In genomic region chr3:99817965-99818364, GRCm38 (mm10) we compare ENCODE assay signal across 14 mouse cellular contexts.
A peak's percentile ranks its signal among the peaks of the same experiment; 100 is the strongest.
DNase-seq lines count a peak whose midpoint lies in the region; ATAC-seq and TF ChIP-seq lines count a peak whose summit lies in the region.
"Had no signal": no experiment of that assay in that cellular context is flagged by ENCODE, and none has a peak within 500 bp of the region (broad histone marks: within the 10 kb centered on the region; RNA-seq: fewer than 3 reads in every experiment).

No protein-coding gene starts in this region.

- H3K27ac ChIP-seq in forebrain, embryonic 10.5 days, result no peak overlapping the region
- H3K27ac ChIP-seq in forebrain, embryonic 12.5 days, result no peak overlapping the region
- H3K27ac ChIP-seq in neural tube, embryonic 15.5 days (replicated peaks), result no peak overlapping the region
- no peak overlapping the region for H3K27ac ChIP-seq in lung, postnatal 0 days (ENCODE audit: low read length)
- no peak overlapping the region for H3K27ac ChIP-seq in midbrain, embryonic 15.5 days
- H3K27ac ChIP-seq: embryonic facial prominence, embryonic 15.5 days had no signal

- no peak overlapping the region for H3K4me3 ChIP-seq in forebrain, embryonic 10.5 days
- no peak overlapping the region for H3K4me3 ChIP-seq in forebrain, embryonic 12.5 days (replicated peaks)
- no peak overlapping the region for H3K4me3 ChIP-seq in neural tube, embryonic 15.5 days (replicated peaks)
- H3K4me3 ChIP-seq in lung, postnatal 0 days (ENCODE audit: low read depth, low read length), result no peak overlapping the region
- no peak overlapping the region for H3K4me3 ChIP-seq in midbrain, embryonic 15.5 days
- H3K4me3 ChIP-seq: embryonic facial prominence, embryonic 15.5 days had no signal

- no peaks in the 10 kb centered on the region for H3K9me3 ChIP-seq in forebrain, embryonic 10.5 days
- H3K9me3 ChIP-seq in forebrain, embryonic 12.5 days, result no peaks in the 10 kb centered on the region
- H3K9me3 ChIP-seq in neural tube, embryonic 15.5 days (replicated peaks), result no peaks in the 10 kb centered on the region
- no peaks in the 10 kb centered on the region for H3K9me3 ChIP-seq in lung, postnatal 0 days (ENCODE audit: low read length)
- no peaks in the 10 kb centered on the region for H3K9me3 ChIP-seq in midbrain, embryonic 15.5 days
- H3K9me3 ChIP-seq: embryonic facial prominence, embryonic 15.5 days had no signal

- no peak for TF ChIP-seq EP300 in lung, postnatal 0 days (IDR thresholded peaks at IDR 0.05)

- ATAC-seq in forebrain, embryonic 12.5 days (ENCODE audit: low FRiP score), result no peak
- ATAC-seq in neural tube, embryonic 15.5 days (ENCODE audit: low FRiP score), result no peak
- ATAC-seq in lung, postnatal 0 days, result no peak
- no peak for ATAC-seq in midbrain, embryonic 15.5 days (replicated peaks)
- ATAC-seq: intestine, postnatal 0 days had no signal

- DNase-seq in forebrain, embryonic 10.5 days (ENCODE audit: extremely low spot score, low spot score), result peak; percentile 22
- DNase-seq in neural tube, embryonic 10.5 days (ENCODE audit: extremely low spot score, low spot score), result peak; percentile 44
- peak; percentile 6 for DNase-seq in kidney, postnatal 14 days
- no peak for DNase-seq in lung, postnatal 0 days (ENCODE audit: low spot score)
- DNase-seq in ovary, postnatal 10 days (ENCODE audit: low spot score), result no peak
- DNase-seq: cerebellum, adult 18-20 months; liver; lung, postnatal 14 days; spleen, adult 18-20 months had no signal

- peaks cover 18% of the 10 kb centered on the region for H3K4me1 ChIP-seq in forebrain, embryonic 10.5 days
- H3K4me1 ChIP-seq in forebrain, embryonic 12.5 days, result no peaks in the 10 kb centered on the region
- H3K4me1 ChIP-seq in neural tube, embryonic 15.5 days, result peaks cover 9% of the 10 kb centered on the region; the same call in 1 of the 2 replicates
- no peaks in the 10 kb centered on the region for H3K4me1 ChIP-seq in lung, postnatal 0 days (ENCODE audit: insufficient read depth, low read depth, low read length)
- no peaks in the 10 kb centered on the region for H3K4me1 ChIP-seq in midbrain, embryonic 15.5 days
- H3K4me1 ChIP-seq: embryonic facial prominence, embryonic 15.5 days had no signal

- H3K4me2 ChIP-seq in forebrain, embryonic 12.5 days, result no peak overlapping the region
- no peak overlapping the region for H3K4me2 ChIP-seq in neural tube, embryonic 15.5 days
- no peak overlapping the region for H3K4me2 ChIP-seq in lung, postnatal 0 days (replicated peaks; ENCODE audit: low read depth, low read length)
- no peak overlapping the region for H3K4me2 ChIP-seq in midbrain, embryonic 15.5 days
- H3K4me2 ChIP-seq: embryonic facial prominence, embryonic 15.5 days had no signal

- no peaks in the 10 kb centered on the region for H3K36me3 ChIP-seq in forebrain, embryonic 10.5 days (replicated peaks)
- no peaks in the 10 kb centered on the region for H3K36me3 ChIP-seq in forebrain, embryonic 12.5 days (replicated peaks)
- no peaks in the 10 kb centered on the region for H3K36me3 ChIP-seq in neural tube, embryonic 15.5 days
- no peaks in the 10 kb centered on the region for H3K36me3 ChIP-seq in lung, postnatal 0 days (ENCODE audit: insufficient read depth, low read length)
- no peaks in the 10 kb centered on the region for H3K36me3 ChIP-seq in midbrain, embryonic 15.5 days (replicated peaks)
- H3K36me3 ChIP-seq: embryonic facial prominence, embryonic 15.5 days had no signal

- no peak overlapping the region for H3K9ac ChIP-seq in forebrain, embryonic 12.5 days
- H3K9ac ChIP-seq in neural tube, embryonic 15.5 days (replicated peaks), result no peak overlapping the region
- no peak overlapping the region for H3K9ac ChIP-seq in lung, postnatal 0 days (replicated peaks; ENCODE audit: low read depth)
- no peak overlapping the region for H3K9ac ChIP-seq in midbrain, embryonic 15.5 days
- H3K9ac ChIP-seq: embryonic facial prominence, embryonic 15.5 days had no signal

- H3K27me3 ChIP-seq in forebrain, embryonic 10.5 days (ENCODE audit: poor library complexity, severe bottlenecking), result no peaks in the 10 kb centered on the region
- H3K27me3 ChIP-seq in forebrain, embryonic 12.5 days, result no peaks in the 10 kb centered on the region
- no peaks in the 10 kb centered on the region for H3K27me3 ChIP-seq in neural tube, embryonic 15.5 days (replicated peaks)
- no peaks in the 10 kb centered on the region for H3K27me3 ChIP-seq in lung, postnatal 0 days (replicated peaks; ENCODE audit: insufficient read depth, low read length)
- no peaks in the 10 kb centered on the region for H3K27me3 ChIP-seq in midbrain, embryonic 15.5 days (replicated peaks)
- H3K27me3 ChIP-seq: embryonic facial prominence, embryonic 15.5 days had no signal

- WGBS in forebrain, embryonic 10.5 days, result 46% methylated on average over 8 of the region's 8 CpGs
- WGBS in forebrain, embryonic 12.5 days, result 70% methylated on average over 8 of the region's 8 CpGs
- WGBS in neural tube, embryonic 15.5 days, result 57% methylated on average over 8 of the region's 8 CpGs
- 23% methylated on average over 8 of the region's 8 CpGs for WGBS in lung, postnatal 0 days
- WGBS in midbrain, embryonic 15.5 days, result 49% methylated on average over 8 of the region's 8 CpGs

- no peak for TF ChIP-seq CTCF in lung, postnatal 0 days (IDR thresholded peaks at IDR 0.05)

Comparison
In these comparisons a context has a peak if more than half of its experiments do, and no peak if none do; other contexts are left out.
1. DNase-seq: peak in forebrain, embryonic 10.5 days (single experiment), neural tube, embryonic 10.5 days (single experiment) and kidney, postnatal 14 days (single experiment); none in lung, postnatal 0 days (single experiment) and ovary, postnatal 10 days (single experiment).